Mouse (Mus musculus) MEL (cell line): Measurements from ENCODE around the gene Six1.

Experiments
- CHD2 ChIP-seq: IDR thresholded peaks from 2 replicates; pipeline ENCODE4 v1.6.1; 2011; ENCODE audit warnings: low read length, improper control_type of control experiment
- CTCF ChIP-seq, 3 experiments: IDR thresholded peaks in 2 of 3; conservative IDR thresholded peaks in 1 of 3; 2 replicates each; pipeline ENCODE4 v1.5.1; 2011 to 2012; ENCODE audit warnings: low read length in 3 of 3, low read depth in 2 of 3, mild to moderate bottlenecking in 2 of 3, improper control_type of control experiment in 1 of 3, inconsistent platforms in 1 of 3, mixed read lengths in 1 of 3, moderate library complexity in 1 of 3; ENCODE audit not compliant: control insufficient read depth in 1 of 3, insufficient read depth in 1 of 3, poor library complexity in 1 of 3, severe bottlenecking in 1 of 3
- ELF1 ChIP-seq: IDR thresholded peaks from 2 replicates; pipeline ENCODE4 v1.6.1; 2014; ENCODE audit warnings: low read depth, mild to moderate bottlenecking, inconsistent platforms, low read length, improper control_type of control experiment, moderate library complexity
- MAX ChIP-seq: IDR thresholded peaks from 2 replicates; pipeline ENCODE4 v1.6.1; 2011; ENCODE audit warnings: low read length, improper control_type of control experiment
- MAZ ChIP-seq: IDR thresholded peaks from 2 replicates; pipeline ENCODE4 v1.6.1; 2012; ENCODE audit warnings: low read depth, mild to moderate bottlenecking, inconsistent platforms, low read length, improper control_type of control experiment
- MEF2A ChIP-seq: IDR thresholded peaks from 2 replicates; pipeline ENCODE4 v1.6.1; 2014; ENCODE audit warnings: low read depth, mild to moderate bottlenecking, inconsistent platforms, low read length, improper control_type of control experiment; ENCODE audit not compliant: poor library complexity, insufficient replicate concordance, severe bottlenecking; ENCODE audit errors: extremely low read depth
- MXI1 ChIP-seq: IDR thresholded peaks from 2 replicates; pipeline ENCODE4 v1.6.1; 2011; ENCODE audit warnings: mild to moderate bottlenecking, low read depth, low read length, improper control_type of control experiment
- NELFE ChIP-seq: IDR thresholded peaks from 2 replicates; pipeline ENCODE4 v1.6.1; 2011; ENCODE audit warnings: low read depth, low read length, improper control_type of control experiment
- POLR2A ChIP-seq, 2 experiments: IDR thresholded peaks; 2 replicates each; pipeline ENCODE4 v1.6.1; 2011 to 2012; ENCODE audit warnings: low read length in 2 of 2, mild to moderate bottlenecking in 2 of 2, control low read depth in 1 of 2, improper control_type of control experiment in 1 of 2, low read depth in 1 of 2, moderate library complexity in 1 of 2; ENCODE audit not compliant: control insufficient read depth in 1 of 2, insufficient read depth in 1 of 2, poor library complexity in 1 of 2
- ZNF384 ChIP-seq: IDR thresholded peaks from 2 replicates; pipeline ENCODE4 v1.6.1; 2012; ENCODE audit warnings: low read depth, mild to moderate bottlenecking, inconsistent platforms, low read length, improper control_type of control experiment

- TF ChIP-seq CTCF (IDR thresholded peaks at IDR 0.05 in 2 of 3, conservative IDR thresholded peaks at IDR 0.05 in 1 of 3; ENCODE audit: control insufficient read depth in 1 of 3, insufficient read depth in 1 of 3, low read depth in 2 of 3, low read length in 3 of 3, poor library complexity in 1 of 3, severe bottlenecking in 1 of 3) (no peak), MAX (no peak), MAZ (no peak), POLR2A (IDR thresholded peaks at IDR 0.05; ENCODE audit: control insufficient read depth in 1 of 2, insufficient read depth in 1 of 2, low read depth in 1 of 2, low read length in 2 of 2, poor library complexity in 1 of 2) (no peak), CHD2 (no peak), ELF1 (no peak), MEF2A (no peak), MXI1 (no peak), ZNF384 (no peak), NELFE (no peak)
These were observed 3.8 kb upstream of the Six1 start for GRCm38 (mm10) chr12:73057492-73057891.
